Mouse (Mus musculus): ENCODE measurements around the gene Epha10. TPM values are rescaled to one million over a fixed set of nuclear protein-coding genes. Genes with fewer than 3 reads are reported as not detected.
A peak's percentile ranks its signal among the peaks of the same experiment; 100 is the strongest.

Gene Epha10
- 10 to 100 TPM; 10.2 to 11.2 TPM for total RNA-seq (2021)
- long read RNA-seq, experiment 1, partial matches to known transcripts = 2 of 6 reads
- long read RNA-seq, experiment 1, other reads (novel, unspliced or antisense) = 4 of 6 reads
- long read RNA-seq, experiment 2, partial matches to known transcripts = 11 of 21 reads
- long read RNA-seq, experiment 2, other reads (novel, unspliced or antisense) = 9 of 21 reads

- DNase-seq (ENCODE audit: low spot score in 2 of 2) = no peak
These were observed at the start of gene Epha10 for GRCm38 (mm10) chr4:124880599-124880998. TSS of gene Epha10 (plus strand) at chr4:124880899.

GRCm38 (mm10) chr4:124832796-124833195 is 47.9 kb upstream of the Epha10 start:
- DNase-seq (ENCODE audit: low spot score in 2 of 2) = no peak

- no peak for DNase-seq (ENCODE audit: low spot score in 2 of 2)
These were observed 42.5 kb upstream of the Epha10 start for GRCm38 (mm10) chr4:124838035-124838700.

- DNase-seq (ENCODE audit: low spot score in 2 of 2) = no peak
These were observed 39.7 kb upstream of the Epha10 start for GRCm38 (mm10) chr4:124840998-124841397.

- no peak for DNase-seq (ENCODE audit: low spot score in 2 of 2)
These were observed 37.2 kb upstream of the Epha10 start for GRCm38 (mm10) chr4:124843493-124843892.

GRCm38 (mm10) chr4:124847573-124847972 is 33.1 kb upstream of the Epha10 start:
- peak; percentile 54 to 77 for DNase-seq (ENCODE audit: low spot score in 2 of 2)

GRCm38 (mm10) chr4:124849631-124850260 is 31.0 kb upstream of the Epha10 start:
- DNase-seq (ENCODE audit: low spot score in 2 of 2) = no peak

- peak; percentile 85 to 87 for DNase-seq (ENCODE audit: low spot score in 2 of 2)
These were observed 30.3 kb upstream of the Epha10 start, which contains the start of gene Yrdc for GRCm38 (mm10) chr4:124850261-124850913. TSS of gene Yrdc (plus strand) at chr4:124850679.

- peak; percentile 57 to 72 for DNase-seq (ENCODE audit: low spot score in 2 of 2)
These were observed 29.6 kb upstream of the Epha10 start, which contains the start of gene 1110065P20Rik for GRCm38 (mm10) chr4:124850933-124851658. TSS of gene 1110065P20Rik (minus strand) at chr4:124851196.

GRCm38 (mm10) chr4:124856294-124856693 is 24.4 kb upstream of the Epha10 start:
- no peak for DNase-seq (ENCODE audit: low spot score in 2 of 2)

- DNase-seq (ENCODE audit: low spot score in 2 of 2) = peak in 1 of 2 experiments; percentile 65
These were observed 22.3 kb upstream of the Epha10 start for GRCm38 (mm10) chr4:124858370-124858769.

GRCm38 (mm10) chr4:124860446-124860845 is 20.3 kb upstream of the Epha10 start:
- DNase-seq (ENCODE audit: low spot score in 2 of 2) = peak; percentile 61 to 67

GRCm38 (mm10) chr4:124861283-124862188 is 19.2 kb upstream of the Epha10 start, which contains the start of gene Maneal:
TSS of gene Maneal (minus strand) at chr4:124862171.
- DNase-seq (ENCODE audit: low spot score in 2 of 2) = no peak

- no peak for DNase-seq (ENCODE audit: low spot score in 2 of 2)
These were observed 8.0 kb upstream of the Epha10 start for GRCm38 (mm10) chr4:124872719-124873118.

- no peak for DNase-seq (ENCODE audit: low spot score in 2 of 2)
These were observed 726 bp downstream of the Epha10 start for GRCm38 (mm10) chr4:124881341-124881908.

- DNase-seq (ENCODE audit: low spot score in 2 of 2) = peak; percentile 46 to 49
These were observed 1.5 kb downstream of the Epha10 start for GRCm38 (mm10) chr4:124882151-124882729.

- DNase-seq (ENCODE audit: low spot score in 2 of 2) = no peak
These were observed 8.0 kb downstream of the Epha10 start for GRCm38 (mm10) chr4:124888702-124889101.

- no peak for DNase-seq (ENCODE audit: low spot score in 2 of 2)
These were observed 9.2 kb downstream of the Epha10 start for GRCm38 (mm10) chr4:124889935-124890334.

GRCm38 (mm10) chr4:124890831-124891230 is 10.1 kb downstream of the Epha10 start:
- DNase-seq (ENCODE audit: low spot score in 2 of 2) = no peak
